Mouse (Mus musculus) layer of hippocampus, adult 8-10 months (tissue): ENCODE measurements around the gene Invs. TPM values are rescaled to one million over a fixed set of nuclear protein-coding genes. Genes with fewer than 3 reads are reported as not detected.
A peak's percentile ranks its signal among the peaks of the same experiment; 100 is the strongest.
"Not testable (repeated sequence)": the region's sequence is repeated elsewhere in the genome, so short reads cannot be mapped to it uniquely, and the experiment has no call there.

Source experiments
- DNase-seq, 2 experiments: peaks; one replicate each; pipeline ENCODE4 v3.0.0; 2022; ENCODE audit warnings: low spot score in 2 of 2
- total RNA-seq, 4 experiments: library from RNA; stranded (reverse); gene quantifications; 2 replicates each; pipeline ENCODE4 v1.2.4; 2022

The Invs gene
- total RNA-seq, 4 experiments from 2014 or later, result 12.9 to 15.3 (median 14.7) TPM

DNA sequence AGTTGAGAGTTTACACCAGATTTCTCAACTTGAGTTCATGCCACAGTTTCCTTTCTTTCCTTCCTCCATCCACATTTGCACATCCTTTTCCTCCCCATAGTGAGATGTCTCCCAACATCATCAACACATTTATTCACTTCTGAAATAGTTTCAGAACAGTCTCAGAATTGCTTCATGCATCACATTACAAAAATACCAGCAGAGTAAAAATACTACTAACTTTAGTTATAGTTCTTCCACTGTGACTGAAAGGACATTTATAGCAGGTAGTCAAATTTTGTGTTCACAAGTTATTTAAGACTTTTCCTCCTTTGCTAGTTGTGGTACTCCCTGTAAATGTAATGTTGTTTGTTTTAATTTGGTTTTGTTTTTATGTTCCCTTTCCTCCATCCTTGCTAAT is 47.6 kb downstream of the Invs start:
- DNase-seq, result no peak

DNA sequence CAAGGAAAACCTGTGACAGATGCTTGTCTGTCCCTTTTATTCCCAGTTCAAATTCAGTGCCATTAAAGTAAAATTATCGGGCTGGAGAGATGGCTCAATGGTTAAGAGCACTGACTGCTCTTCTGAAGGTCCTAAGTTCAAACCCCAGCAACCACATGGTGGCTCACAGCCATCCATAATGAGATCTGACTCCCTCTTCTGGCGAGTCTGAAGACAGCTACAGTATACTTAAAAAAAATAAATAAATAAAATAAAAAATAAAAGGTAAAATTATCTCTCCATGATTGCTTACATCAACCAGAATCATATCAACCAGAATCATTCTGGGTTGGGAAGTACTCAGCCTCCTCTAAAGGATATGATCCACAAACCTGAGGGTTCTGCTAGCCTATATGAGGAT is 48.5 kb downstream of the Invs start:
- DNase-seq, result no peak

DNA sequence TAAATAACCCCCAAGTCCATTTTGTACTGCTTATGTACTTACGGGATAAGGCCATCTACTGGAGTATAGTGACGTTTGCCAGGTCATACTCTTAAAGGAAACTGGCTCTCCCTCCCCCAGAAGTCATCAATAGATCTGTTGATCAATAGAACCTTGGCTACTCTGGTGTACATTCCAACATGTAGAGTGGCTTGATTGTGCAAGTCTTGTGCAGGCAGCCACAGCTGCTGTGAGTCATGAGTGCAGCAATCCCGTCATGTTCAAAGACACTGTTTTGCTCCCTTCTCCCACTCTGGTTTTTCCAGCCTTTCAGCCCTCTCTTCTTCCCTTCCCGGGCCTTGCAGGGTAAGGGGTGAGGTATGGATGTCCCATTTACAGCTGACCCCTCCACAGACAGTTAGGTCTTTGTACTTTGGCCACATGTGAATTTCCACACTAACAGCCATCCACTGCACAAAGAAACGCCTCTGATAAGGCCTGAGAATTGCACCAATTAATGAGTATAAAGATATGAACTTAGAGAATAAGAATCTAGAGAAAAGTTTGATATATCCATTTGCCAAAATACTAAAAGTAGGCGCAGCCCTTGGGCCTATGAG is 53.0 kb downstream of the Invs start:
- no peak for DNase-seq

DNA sequence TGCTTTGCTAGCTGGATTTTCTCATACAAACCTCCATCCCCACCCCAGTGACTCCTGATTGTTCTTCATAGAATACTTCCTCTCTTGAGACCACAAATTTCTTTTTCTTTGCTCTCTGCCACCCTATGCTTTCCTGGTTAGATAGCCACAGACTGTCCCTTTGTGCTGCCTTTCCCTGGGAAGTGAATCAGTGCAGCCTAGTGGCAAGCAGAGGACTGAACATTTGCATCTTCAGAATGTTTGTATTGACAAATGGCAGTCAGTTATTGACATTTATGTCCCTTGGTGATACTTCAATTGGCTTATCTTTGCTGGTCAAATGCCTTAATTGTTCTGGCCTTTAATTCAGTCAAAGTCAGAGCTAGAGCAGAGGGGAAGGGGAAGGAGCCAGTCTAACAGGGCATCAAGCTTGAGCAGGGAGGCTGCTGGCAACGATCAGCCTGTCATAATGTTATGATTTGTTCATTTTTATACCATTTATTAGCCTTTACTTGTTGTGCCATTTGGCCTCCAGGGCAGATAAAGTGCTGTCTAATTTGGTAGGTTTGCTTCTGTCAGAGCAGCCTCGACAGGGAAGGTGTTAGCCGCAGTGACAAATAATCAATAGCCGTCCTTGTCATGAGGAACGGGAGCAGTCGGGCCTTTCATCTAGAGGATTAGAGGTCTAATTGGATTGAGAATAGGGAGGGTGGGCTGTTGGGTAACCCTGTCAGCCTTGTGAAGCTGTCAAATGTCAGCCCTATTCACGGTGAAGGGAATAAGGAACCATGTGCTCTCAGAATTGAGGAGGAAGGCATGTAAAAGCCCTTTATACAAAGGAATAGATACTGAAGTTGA is 55.6 kb downstream of the Invs start:
- DNase-seq, result no peak

DNA sequence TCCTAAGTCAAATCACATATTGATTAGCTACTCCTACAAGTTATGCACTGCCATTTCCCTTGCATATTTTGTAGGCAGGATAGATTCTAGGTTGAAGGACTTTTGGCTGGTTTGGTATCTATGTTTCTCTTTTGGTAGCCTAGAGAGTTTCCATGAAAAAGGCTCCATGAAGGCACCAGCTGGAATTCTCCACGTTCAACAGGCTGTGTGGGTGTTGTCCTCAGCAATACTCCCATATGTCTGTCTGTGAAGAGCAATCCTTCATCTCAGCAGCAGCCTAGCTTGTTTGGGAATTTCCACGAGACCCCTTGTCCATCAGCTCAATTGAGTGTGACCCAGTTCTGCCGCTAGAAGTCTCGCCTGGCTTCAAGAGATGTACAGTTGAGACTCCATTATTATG is 63.1 kb downstream of the Invs start:
- peak in 1 of 2 experiments; percentile 24 for DNase-seq

DNA sequence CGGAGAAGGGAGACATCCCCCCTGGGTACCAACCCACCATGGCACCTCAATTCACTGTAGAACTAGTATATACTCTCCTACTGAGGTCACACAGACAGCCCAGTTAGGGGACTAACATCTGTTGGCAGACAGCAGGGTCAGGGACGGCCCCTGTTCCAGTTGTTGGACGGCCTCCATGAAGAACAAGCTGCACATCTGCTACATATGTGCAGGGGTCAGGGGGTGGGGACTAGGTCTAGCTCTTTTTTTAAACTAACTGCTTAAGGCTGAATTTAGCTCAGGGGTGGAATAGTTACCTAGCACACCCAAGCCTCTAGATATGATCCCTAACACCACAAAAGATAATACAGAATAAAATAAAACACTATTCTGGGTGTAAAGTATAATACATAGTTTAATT is 82.8 kb downstream of the Invs start:
- no peak for DNase-seq

DNA sequence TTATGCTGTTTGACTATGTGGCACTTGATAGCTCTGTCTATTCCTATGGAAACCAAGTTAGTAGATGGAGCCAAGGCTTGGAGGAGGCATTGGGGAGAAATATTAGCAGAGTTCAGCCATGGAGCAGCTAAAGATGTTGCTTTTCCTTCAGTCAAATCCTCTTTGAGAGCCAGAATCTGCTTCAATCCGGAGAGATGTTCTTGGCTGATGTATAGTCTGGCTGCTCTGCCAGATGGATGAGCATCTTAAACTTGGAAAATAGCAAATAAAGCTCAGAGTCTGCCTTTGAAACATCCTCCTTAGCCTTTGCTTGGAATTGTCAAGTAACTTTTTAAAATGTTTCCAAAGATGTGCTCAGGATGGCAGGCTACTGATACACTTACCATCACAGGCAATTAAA is 91.5 kb downstream of the Invs start:
- peak; percentile 17 to 27 for DNase-seq

DNA sequence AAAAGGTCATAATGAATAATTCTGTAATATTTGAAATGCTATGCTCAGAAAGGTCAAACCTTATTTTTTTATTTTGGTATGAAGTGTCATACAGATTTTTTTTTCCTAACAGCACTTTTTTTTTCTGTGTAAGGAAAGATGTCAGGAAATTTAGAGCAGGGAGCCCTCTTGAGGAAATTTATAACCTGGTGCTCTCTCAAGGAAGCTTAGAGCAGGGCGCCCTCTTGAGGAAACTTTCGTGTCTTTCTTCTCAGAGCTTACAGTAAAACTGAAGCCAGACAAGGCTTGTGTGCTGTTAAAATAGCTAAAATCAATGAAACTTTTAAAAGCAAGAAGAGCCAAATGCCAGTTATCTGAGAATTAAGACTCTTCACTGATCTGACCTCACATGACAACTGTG is 101.4 kb downstream of the Invs start:
- peak; percentile 57 to 86 for DNase-seq

DNA sequence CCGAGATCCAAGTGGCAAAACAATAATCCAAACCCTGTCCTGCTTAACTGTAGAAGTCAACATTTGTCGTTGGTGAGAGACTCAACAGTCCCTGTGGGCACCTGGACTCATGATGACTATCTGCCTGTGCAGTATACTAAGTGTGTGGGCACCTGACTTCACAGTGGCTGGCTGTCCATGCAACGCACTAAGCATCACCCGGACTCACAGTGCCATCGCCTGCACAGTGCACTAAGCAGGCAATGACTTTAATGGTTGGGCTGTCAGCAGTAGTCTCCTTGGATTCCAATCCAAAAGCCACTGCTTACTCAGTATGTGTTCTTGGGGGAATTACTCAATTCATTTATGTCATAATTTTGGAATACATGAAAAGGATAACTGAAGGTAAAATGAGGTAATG is 102.9 kb downstream of the Invs start:
- DNase-seq, result no peak

DNA sequence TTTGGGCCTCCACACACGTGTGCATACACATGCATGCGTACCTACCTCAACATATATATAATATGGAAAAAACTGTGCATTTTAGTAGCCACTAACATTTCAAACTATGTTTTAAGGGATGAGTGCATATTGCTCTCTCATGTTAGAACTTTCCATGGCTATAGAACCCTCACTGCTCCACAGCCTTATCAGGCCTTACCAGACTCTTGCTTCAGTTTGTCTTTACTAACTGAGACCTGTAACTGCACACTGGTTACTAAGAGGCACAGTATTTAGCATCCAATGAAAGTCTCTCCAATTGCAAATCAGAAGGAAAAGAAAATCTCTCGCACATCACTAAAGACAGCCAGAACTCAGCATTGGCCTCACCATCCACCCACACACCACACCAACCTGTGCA is 117.4 kb downstream of the Invs start:
- DNase-seq, result no peak

DNA sequence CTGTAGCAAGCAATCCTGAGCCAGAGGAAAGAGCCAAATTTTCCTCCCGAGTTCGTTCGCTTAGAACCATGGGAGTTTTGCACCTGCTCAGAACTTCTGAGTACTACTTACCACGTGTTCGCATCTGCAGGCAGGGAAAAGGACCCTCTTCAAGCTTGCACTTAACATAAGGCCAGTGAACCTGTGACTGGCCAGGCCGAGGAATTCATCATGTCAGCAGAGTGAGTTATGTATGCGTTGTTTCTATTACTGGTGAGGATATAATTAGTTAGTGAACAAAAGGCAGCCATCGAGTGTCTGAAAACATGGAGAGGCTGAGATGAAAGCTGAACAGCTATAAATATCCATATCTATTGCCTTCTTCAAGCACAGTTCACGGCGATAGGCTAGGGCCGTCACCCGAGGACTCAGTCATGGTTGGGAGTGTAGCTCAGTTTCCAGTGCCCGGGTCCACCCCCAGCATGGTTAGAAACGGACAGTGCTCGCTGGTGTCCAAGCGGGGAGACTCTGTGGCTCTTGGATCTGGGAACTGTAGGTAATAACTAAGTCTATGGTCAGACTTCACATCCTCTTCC is 123.6 kb downstream of the Invs start:
- no peak for DNase-seq

DNA sequence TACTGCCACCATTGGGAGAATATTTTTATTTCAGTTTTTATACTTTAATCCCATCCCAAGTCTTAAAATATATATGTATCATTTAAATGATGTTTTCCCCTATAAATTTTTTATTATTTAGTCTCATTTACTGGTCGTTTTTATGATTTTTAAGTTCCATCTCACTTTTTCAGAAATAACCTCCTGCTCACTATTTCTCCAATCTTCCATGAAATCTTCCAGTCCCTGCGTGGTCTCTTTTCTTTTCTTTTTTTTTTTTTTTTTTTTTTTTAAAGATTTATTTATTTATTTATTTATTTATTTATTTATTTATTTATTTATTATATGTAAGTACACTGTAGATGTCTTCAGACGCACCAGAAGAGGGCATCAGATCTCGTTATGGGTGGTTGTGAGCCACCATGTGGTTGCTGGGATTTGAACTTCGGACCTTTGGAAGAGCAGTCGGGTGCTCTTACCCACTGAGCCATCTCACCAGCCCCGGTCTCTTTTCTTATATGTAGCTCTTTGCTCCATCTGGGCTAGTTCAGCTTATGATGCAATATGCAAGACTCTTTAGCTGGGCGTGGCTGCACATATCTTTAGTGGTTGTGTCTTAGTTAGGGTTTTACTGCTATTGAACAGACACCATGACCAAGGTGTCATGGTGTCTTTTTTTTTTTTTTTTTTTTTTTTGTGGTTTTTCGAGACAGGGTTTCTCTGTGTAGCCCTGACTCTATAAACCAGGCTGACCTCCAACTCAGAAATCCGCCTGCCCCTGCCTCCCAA is 126.3 kb downstream of the Invs start:
- not testable (repeated sequence) for DNase-seq

DNA sequence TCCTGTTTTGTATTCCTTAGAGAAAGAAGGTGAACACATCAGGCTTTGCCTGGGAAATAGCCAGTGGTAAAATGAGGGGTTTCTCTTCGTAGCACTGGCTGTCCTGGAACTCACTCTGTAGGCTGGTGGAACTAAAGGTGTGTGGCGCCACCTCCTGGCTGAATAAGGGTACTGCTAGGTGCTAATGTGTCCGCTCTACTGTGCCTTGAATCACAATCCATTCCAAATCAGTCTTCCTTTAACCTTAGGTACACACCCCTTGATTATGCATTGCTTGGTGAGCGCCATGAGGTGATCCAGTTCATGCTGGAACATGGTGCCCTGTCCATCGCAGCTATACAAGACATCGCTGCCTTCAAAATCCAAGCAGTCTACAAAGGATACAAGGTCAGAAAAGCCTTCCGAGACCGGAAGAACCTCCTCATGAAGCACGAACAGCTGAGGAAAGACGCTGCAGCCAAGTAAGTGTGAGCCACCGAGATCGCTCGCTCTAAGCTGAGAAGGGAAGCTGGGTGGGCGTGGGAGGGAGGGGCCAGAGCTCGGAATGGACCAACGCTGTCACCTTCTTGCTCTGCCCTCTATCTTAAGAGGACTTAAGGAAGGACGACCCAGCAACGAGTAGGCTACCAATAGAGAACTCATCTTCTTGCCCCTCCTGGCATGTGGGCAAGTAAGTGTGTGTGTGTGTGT is 127.9 kb downstream of the Invs start:
- peak; percentile 29 to 72 for DNase-seq

DNA sequence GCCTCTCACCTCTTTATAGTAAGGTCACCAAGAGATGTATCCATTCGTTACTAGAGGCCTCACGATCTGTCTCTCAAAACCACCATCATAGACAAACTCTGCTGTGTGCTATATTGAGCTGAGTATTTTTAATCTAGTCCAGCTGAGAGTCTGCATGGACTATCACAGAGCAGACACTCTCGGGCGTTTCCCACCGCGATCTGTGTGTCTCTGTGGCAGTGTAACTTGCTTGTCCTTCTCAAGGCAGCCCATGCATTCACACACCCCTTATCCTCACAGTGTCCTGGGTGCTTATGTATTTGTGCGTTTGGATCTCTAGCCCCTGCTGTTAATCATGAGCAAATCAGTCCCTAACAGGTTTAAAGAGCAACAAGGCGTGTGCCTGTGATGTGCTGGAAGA is 133.9 kb downstream of the Invs start:
- no peak for DNase-seq

DNA sequence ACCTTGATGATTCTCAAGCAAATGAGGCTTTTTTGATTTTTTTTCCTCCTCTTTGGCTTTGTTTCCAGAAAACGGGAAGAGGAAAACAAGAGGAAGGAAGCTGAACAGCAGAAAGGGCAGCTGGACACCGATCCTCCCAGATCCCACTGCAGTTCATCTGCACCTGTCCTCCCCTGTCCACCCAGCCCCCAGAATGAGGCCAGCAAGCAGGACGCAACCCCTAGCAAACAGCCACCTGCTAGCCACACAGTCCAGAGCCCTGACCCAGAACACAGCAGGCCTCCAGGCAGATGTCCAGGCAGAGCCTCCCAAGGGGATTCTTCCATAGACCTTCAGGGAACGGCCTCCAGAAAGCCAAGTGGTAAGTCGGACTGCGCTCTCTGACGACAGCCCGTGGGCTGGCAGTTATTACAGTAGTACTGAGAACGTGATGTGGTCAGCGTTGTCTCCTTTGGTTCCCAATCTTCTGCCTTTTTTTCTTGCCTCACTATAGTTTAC is 136.3 kb downstream of the Invs start:
- no peak for DNase-seq

DNA sequence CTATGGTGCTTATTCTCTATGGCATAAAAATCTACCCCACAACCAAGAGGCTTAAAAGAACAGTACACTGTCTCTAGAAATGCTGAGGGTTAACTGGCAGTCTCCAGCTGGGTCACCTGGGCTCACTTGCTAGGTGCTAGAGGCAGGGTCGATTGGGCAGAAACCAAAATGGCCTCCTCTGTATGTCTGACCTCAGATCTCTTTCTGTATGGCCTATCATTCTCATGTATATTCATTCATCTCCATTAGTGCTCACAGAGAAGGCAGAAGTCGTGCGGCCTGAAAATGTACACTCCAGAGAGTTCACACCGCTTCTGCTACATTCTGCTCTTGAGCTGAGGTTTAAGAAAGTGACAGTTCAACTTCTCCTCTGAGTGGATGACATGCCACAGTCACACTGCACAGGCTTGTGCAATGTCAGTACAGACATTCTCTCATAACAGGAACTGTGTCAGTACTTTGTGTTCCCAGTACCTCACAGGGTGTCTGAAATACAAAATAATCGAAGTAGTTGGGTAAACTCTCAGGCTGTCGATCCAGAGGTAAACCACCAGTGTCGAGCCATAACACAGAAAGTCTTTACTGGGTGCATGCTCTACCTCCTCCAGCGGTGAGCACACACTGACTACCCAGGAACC is 139.4 kb downstream of the Invs start:
- no peak for DNase-seq

DNA sequence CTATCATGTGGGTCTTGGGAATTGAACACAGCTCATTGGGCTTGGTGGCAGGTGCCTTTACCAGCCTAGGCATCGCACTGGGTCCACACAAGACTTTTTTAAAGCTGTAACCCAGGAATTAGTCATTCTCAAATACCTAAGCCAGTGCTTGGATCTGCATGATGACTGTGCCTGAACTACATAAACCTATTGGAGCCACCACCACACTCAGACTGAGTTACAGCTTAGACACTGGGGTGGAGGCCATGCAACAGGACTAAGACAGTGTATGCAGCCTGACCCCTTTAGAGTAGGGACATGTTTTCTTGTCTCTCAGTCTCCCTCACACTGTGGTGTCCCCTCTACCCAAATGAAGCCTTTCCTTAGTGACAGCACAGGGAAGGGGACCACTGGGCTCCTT is 143.1 kb downstream of the Invs start:
- DNase-seq, result no peak

DNA sequence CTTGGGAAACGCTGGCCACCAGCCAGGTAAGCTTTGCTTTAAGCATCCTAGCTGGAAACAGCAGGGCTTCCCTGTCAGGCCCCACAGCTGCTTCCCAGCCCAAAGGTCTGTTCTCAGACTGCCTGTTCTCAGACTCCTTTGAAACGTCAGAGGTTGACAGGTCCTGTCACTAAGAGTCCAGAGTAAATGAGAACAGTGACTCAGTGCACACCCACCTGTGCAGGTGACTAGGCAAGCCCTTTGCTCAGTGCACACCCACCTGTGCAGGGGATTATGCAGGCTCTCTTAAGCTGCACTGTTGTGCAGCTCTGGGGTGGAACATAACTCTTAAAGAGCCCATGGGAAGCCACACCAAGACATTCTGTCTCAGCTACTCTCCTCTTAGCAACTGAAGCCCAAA is 144.2 kb downstream of the Invs start:
- no peak for DNase-seq

DNA sequence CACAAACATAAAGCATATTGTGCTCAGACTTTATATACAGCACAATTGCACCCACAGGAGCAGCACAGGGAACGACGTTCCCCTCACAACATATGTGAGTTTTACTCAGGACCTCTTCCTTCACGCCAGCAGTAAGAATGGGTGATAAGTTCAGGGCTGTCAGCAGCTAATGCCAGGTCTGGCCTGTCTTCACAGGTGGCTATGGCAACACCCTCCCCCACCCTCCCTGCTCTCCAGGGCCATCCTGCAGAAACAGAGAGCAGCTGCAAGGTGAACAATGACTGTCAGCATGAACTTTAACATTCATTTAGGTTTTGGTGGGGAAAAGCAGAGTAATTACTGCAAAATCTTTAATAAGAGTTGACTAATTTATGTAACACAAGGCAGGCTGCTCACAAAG is 147.9 kb downstream of the Invs start:
- DNase-seq, result no peak

DNA sequence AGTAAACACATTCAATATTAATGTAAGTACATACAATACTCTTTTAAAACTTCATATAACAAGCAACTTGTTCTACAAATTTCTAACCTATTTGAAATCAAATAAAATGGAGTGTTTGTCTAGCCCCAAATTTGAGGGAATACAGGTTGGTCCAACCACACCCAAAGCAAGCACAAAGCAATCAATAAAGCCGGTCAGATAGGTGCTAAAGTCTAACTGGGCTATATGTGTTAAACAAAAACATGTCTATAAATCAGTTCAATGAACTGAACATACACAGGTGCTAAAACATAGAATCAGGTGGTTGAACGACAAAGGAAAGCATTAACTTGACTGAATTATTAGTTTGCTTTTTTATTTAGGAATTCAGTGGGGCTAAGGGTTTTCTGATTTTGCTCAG is 148.5 kb downstream of the Invs start:
- DNase-seq, result no peak
